Mouse (Mus musculus): ENCODE measurements around the gene Lyrm9. TPM values are rescaled to one million over a fixed set of nuclear protein-coding genes. Genes with fewer than 3 reads are reported as not detected.
A peak's percentile ranks its signal among the peaks of the same experiment; 100 is the strongest.

Gene Lyrm9
- total and polyA plus RNA-seq, 2 experiments from 2014 or later: 30.2 to 49.4 TPM

GRCm38 (mm10) chr11:78870891-78871290 is 44.5 kb downstream of the Lyrm9 start:
- no peak overlapping the region for H3K9ac ChIP-seq (replicated peaks; ENCODE audit: low read length, poor library complexity, severe bottlenecking)
- no peak overlapping the region for H3K4me3 ChIP-seq (ENCODE audit: low read depth, low read length)
- H3K27ac ChIP-seq (ENCODE audit: low read depth, low read length): no peak overlapping the region
- TF ChIP-seq CTCF (IDR thresholded peaks at IDR 0.05): no peak
- ATAC-seq (ENCODE audit: low FRiP score) (no peak), DNase-seq (ENCODE audit: low spot score) (no peak)
- 83% methylated on average over 4 of the region's 4 CpGs for WGBS
- H3K36me3 ChIP-seq (ENCODE audit: insufficient read depth, low read length): no peaks in the 10 kb centered on the region
- H3K27me3 ChIP-seq (ENCODE audit: insufficient read depth, low read length): no peaks in the 10 kb centered on the region
- no peaks in the 10 kb centered on the region for H3K9me3 ChIP-seq (ENCODE audit: low read length)
- H3K4me1 ChIP-seq (ENCODE audit: insufficient read depth, low read length): no peaks in the 10 kb centered on the region
- no peak overlapping the region for H3K4me2 ChIP-seq (ENCODE audit: low read depth, low read length, poor library complexity, severe bottlenecking)

GRCm38 (mm10) chr11:78872782-78873181 is 46.4 kb downstream of the Lyrm9 start:
- Histone ChIP-seq H3K4me3 (ENCODE audit: low read depth, low read length) (no peak overlapping the region), H3K4me2 (ENCODE audit: low read depth, low read length, poor library complexity, severe bottlenecking) (no peak overlapping the region), H3K27me3 (ENCODE audit: insufficient read depth, low read length) (no peaks in the 10 kb centered on the region), H3K36me3 (ENCODE audit: insufficient read depth, low read length) (no peaks in the 10 kb centered on the region), H3K9ac (replicated peaks; ENCODE audit: low read length, poor library complexity, severe bottlenecking) (no peak overlapping the region), H3K27ac (ENCODE audit: low read depth, low read length) (no peak overlapping the region), H3K9me3 (ENCODE audit: low read length) (no peaks in the 10 kb centered on the region), H3K4me1 (ENCODE audit: insufficient read depth, low read length) (no peaks in the 10 kb centered on the region)
- DNase-seq (ENCODE audit: low spot score): no peak
- ATAC-seq (ENCODE audit: low FRiP score): no peak
- 69% methylated on average over 2 of the region's 2 CpGs for WGBS
- TF ChIP-seq CTCF (IDR thresholded peaks at IDR 0.05): no peak

- 93% methylated on average over 3 of the region's 3 CpGs for WGBS
- ATAC-seq (ENCODE audit: low FRiP score) (no peak), DNase-seq (ENCODE audit: low spot score) (no peak)
- Histone ChIP-seq H3K27ac (ENCODE audit: low read depth, low read length) (no peak overlapping the region), H3K9ac (replicated peaks; ENCODE audit: low read length, poor library complexity, severe bottlenecking) (no peak overlapping the region), H3K4me1 (ENCODE audit: insufficient read depth, low read length) (no peaks in the 10 kb centered on the region), H3K27me3 (ENCODE audit: insufficient read depth, low read length) (no peaks in the 10 kb centered on the region), H3K4me2 (ENCODE audit: low read depth, low read length, poor library complexity, severe bottlenecking) (no peak overlapping the region), H3K4me3 (ENCODE audit: low read depth, low read length) (no peak overlapping the region), H3K9me3 (ENCODE audit: low read length) (no peaks in the 10 kb centered on the region), H3K36me3 (ENCODE audit: insufficient read depth, low read length) (no peaks in the 10 kb centered on the region)
- TF ChIP-seq CTCF (IDR thresholded peaks at IDR 0.05): no peak
Observed at GRCm38 (mm10) chr11:78879727-78880126, 53.3 kb downstream of the Lyrm9 start.

GRCm38 (mm10) chr11:78886693-78887092 is 60.3 kb downstream of the Lyrm9 start:
- Histone ChIP-seq H3K36me3 (ENCODE audit: insufficient read depth, low read length) (no peaks in the 10 kb centered on the region), H3K4me3 (ENCODE audit: low read depth, low read length) (no peak overlapping the region), H3K9ac (replicated peaks; ENCODE audit: low read length, poor library complexity, severe bottlenecking) (no peak overlapping the region), H3K4me2 (ENCODE audit: low read depth, low read length, poor library complexity, severe bottlenecking) (no peak overlapping the region), H3K27me3 (ENCODE audit: insufficient read depth, low read length) (no peaks in the 10 kb centered on the region), H3K9me3 (ENCODE audit: low read length) (no peaks in the 10 kb centered on the region), H3K27ac (ENCODE audit: low read depth, low read length) (peak overlapping the region; percentile 83), H3K4me1 (ENCODE audit: insufficient read depth, low read length) (peaks cover 8% of the 10 kb centered on the region; the same call in 1 of the 2 replicates)
- no peak for ATAC-seq (ENCODE audit: low FRiP score)
- WGBS: 18% methylated on average over 1 of the region's 1 CpGs
- DNase-seq (ENCODE audit: low spot score): peak; percentile 36
- TF ChIP-seq CTCF (IDR thresholded peaks at IDR 0.05): no peak

GRCm38 (mm10) chr11:78887102-78887971 is 61.0 kb downstream of the Lyrm9 start:
- H3K27me3 ChIP-seq (ENCODE audit: insufficient read depth, low read length): no peaks in the 10 kb centered on the region
- no peaks in the 10 kb centered on the region for H3K9me3 ChIP-seq (ENCODE audit: low read length)
- peaks cover 8% of the 10 kb centered on the region; the same call in 1 of the 2 replicates for H3K4me1 ChIP-seq (ENCODE audit: insufficient read depth, low read length)
- peak; percentile 86 for ATAC-seq (ENCODE audit: low FRiP score)
- TF ChIP-seq CTCF (IDR thresholded peaks at IDR 0.05): no peak
- H3K36me3 ChIP-seq (ENCODE audit: insufficient read depth, low read length): no peaks in the 10 kb centered on the region
- 0 out of 2 replicates have a peak overlapping the region, but pooled peaks have one; percentile 18 for H3K4me2 ChIP-seq (ENCODE audit: low read depth, low read length, poor library complexity, severe bottlenecking)
- no peak overlapping the region for H3K4me3 ChIP-seq (ENCODE audit: low read depth, low read length)
- H3K27ac ChIP-seq (ENCODE audit: low read depth, low read length): peak overlapping the region; percentile 83
- DNase-seq (ENCODE audit: low spot score): peak; percentile 94
- H3K9ac ChIP-seq (replicated peaks; ENCODE audit: low read length, poor library complexity, severe bottlenecking): 0 out of 2 replicates have a peak overlapping the region, but pooled peaks have one; percentile 24
- 15% methylated on average over 9 of the region's 9 CpGs for WGBS

- Histone ChIP-seq H3K27me3 (ENCODE audit: insufficient read depth, low read length) (no peaks in the 10 kb centered on the region), H3K9ac (replicated peaks; ENCODE audit: low read length, poor library complexity, severe bottlenecking) (no peak overlapping the region), H3K36me3 (ENCODE audit: insufficient read depth, low read length) (no peaks in the 10 kb centered on the region), H3K4me3 (ENCODE audit: low read depth, low read length) (no peak overlapping the region), H3K9me3 (ENCODE audit: low read length) (no peaks in the 10 kb centered on the region), H3K4me1 (ENCODE audit: insufficient read depth, low read length) (peaks cover 8% of the 10 kb centered on the region; the same call in 1 of the 2 replicates), H3K4me2 (ENCODE audit: low read depth, low read length, poor library complexity, severe bottlenecking) (no peak overlapping the region), H3K27ac (ENCODE audit: low read depth, low read length) (no peak overlapping the region)
- DNase-seq (ENCODE audit: low spot score): no peak
- no peak for TF ChIP-seq CTCF (IDR thresholded peaks at IDR 0.05)
- WGBS: 95% methylated on average over 4 of the region's 4 CpGs
- no peak for ATAC-seq (ENCODE audit: low FRiP score)
Observed at GRCm38 (mm10) chr11:78889156-78889555, 62.8 kb downstream of the Lyrm9 start.

Other genes with a start within 250 kb of the Lyrm9 start
- 39.7 and 44.4 TPM in 2 replicates for gene Nlk, start 129.2 kb upstream of the Lyrm9 start, total RNA-seq (2014; rRNA removed)
- 21.9 and 25.0 TPM in 2 replicates for gene Nlk, start 129.2 kb upstream of the Lyrm9 start, polyA plus RNA-seq (2015; fragmentation: Nextera tagmentation; extraction: Ambion mirVana)
- 27.0 and 31.6 TPM in 2 replicates for gene Ccnq, start 74.9 kb upstream of the Lyrm9 start, total RNA-seq (2014; rRNA removed)
- gene Ccnq, start 74.9 kb upstream of the Lyrm9 start, polyA plus RNA-seq (2015; fragmentation: Nextera tagmentation; extraction: Ambion mirVana): 28.9 and 34.4 TPM in 2 replicates
- gene Nos2, start 94.2 kb downstream of the Lyrm9 start, total RNA-seq (2014; rRNA removed): 0.22 and 1.3 TPM in 2 replicates
- gene Nos2, start 94.2 kb downstream of the Lyrm9 start, polyA plus RNA-seq (2015; fragmentation: Nextera tagmentation; extraction: Ambion mirVana): 0.38 TPM in 2 replicates
- gene Lgals9, start 158.4 kb downstream of the Lyrm9 start, total RNA-seq (2014; rRNA removed): 15.7 and 16.0 TPM in 2 replicates
- gene Lgals9, start 158.4 kb downstream of the Lyrm9 start, polyA plus RNA-seq (2015; fragmentation: Nextera tagmentation; extraction: Ambion mirVana): 16.5 and 19.9 TPM in 2 replicates